Mouse (Mus musculus): ENCODE results near the gene Paqr5. TPM values are rescaled to one million over a fixed set of nuclear protein-coding genes. Genes with fewer than 3 reads are reported as not detected.

Gene Paqr5
- polyA plus RNA-seq, 1 experiment from 2014 or later = 0.38 TPM

DNA sequence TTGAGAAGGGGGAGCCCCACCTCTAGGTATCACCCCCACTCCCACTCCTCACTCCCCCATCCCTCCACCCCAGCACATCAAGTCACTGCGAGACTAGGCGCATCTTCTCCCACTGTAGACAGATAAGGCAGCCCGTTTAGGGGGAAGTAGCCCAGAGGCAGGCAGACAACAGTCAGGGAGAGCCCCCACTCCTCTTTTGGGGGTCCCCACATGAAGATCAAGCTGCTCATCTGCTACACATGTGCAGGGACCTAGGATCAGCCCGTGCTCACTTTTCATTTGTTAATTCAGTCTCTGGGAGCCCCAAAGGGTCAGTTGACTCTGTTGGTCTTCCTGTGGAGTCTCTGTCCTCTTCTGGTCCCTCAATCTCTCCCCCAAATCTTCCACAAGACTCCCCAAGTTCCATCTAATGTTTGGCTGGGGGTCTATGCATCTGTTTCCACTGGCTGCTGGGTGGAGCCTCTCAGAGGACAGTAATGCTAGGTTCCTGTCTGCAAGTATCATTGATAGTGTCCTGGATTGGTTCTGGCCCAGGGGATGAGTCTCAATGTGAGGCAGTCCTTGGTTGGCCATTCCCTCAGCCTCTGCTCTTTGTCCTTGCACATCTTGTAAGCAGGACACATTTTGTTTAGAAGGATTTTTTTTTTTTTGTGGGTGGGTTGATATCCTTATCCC lies 118.9 kb downstream of the Paqr5 start:
- Histone ChIP-seq H3K4me1 (ENCODE audit: control insufficient read depth in 2 of 2, insufficient read depth in 2 of 2, low read length in 2 of 2) (peaks cover 0 to 2% of the 10 kb centered on the region in 2 experiments; a peak in 1 of 4 replicates), H3K27ac (replicated peaks in 1 of 2; ENCODE audit: control insufficient read depth in 1 of 2, insufficient read depth in 1 of 2, low read depth in 2 of 2, low read length in 2 of 2) (no peak overlapping the region), H3K27me3 (ENCODE audit: control insufficient read depth, insufficient read depth, low read length) (peaks cover 2% of the 10 kb centered on the region; the same call in 1 of the 2 replicates), H3K4me3 (ENCODE audit: control insufficient read depth in 1 of 2, insufficient read depth in 1 of 2, low read depth in 1 of 2, low read length in 2 of 2) (no peak overlapping the region), H3K9me3 (ENCODE audit: control insufficient read depth, low read length) (no peaks in the 10 kb centered on the region), H3K4me2 (ENCODE audit: low read length) (no peak overlapping the region), H3K36me3 (ENCODE audit: control insufficient read depth, insufficient read depth, low read length) (peaks cover 21% of the 10 kb centered on the region), H3K9ac (ENCODE audit: low read length) (no peak overlapping the region)
- 60% methylated on average over 4 of the region's 4 CpGs for WGBS
- ATAC-seq (ENCODE audit: insufficient number of reproducible peaks, insufficient read depth, low FRiP score, low read depth) = no peak

DNA sequence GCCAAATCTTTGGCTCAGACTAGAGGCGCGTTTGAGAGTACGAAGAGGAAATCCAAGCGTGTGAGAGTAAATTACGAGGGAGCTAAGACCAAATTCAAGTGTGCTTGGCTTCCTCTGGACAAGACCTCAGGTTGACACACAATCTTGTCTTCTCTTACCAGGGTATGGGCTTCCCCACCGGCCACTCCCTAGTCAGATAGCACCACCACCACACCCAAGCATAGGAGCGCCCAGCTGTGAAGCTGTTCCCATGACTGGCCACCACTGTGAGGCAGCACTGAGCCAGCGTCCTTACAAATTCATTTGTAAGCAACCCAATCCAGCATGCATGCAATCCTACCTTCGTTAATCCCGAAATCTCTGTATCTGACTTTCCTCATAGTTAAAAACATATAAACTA lies 119.7 kb downstream of the Paqr5 start:
- H3K27me3 ChIP-seq (ENCODE audit: control insufficient read depth, insufficient read depth, low read length) = peaks cover 11% of the 10 kb centered on the region
- H3K4me2 ChIP-seq (ENCODE audit: low read length) = no peak overlapping the region
- no peak for ATAC-seq (ENCODE audit: insufficient number of reproducible peaks, insufficient read depth, low FRiP score, low read depth)
- peaks cover 12% of the 10 kb centered on the region for H3K36me3 ChIP-seq (ENCODE audit: control insufficient read depth, insufficient read depth, low read length)
- no peak overlapping the region for H3K9ac ChIP-seq (ENCODE audit: low read length)
- no peaks in the 10 kb centered on the region for H3K9me3 ChIP-seq (ENCODE audit: control insufficient read depth, low read length)
- H3K4me3 ChIP-seq (ENCODE audit: control insufficient read depth in 1 of 2, insufficient read depth in 1 of 2, low read depth in 1 of 2, low read length in 2 of 2) = no peak overlapping the region
- H3K4me1 ChIP-seq (ENCODE audit: control insufficient read depth in 2 of 2, insufficient read depth in 2 of 2, low read length in 2 of 2) = peaks cover 0 to 2% of the 10 kb centered on the region in 2 experiments; a peak in 1 of 4 replicates
- WGBS = 63% methylated on average over 10 of the region's 10 CpGs
- no peak overlapping the region for H3K27ac ChIP-seq (replicated peaks in 1 of 2; ENCODE audit: control insufficient read depth in 1 of 2, insufficient read depth in 1 of 2, low read depth in 2 of 2, low read length in 2 of 2)

DNA sequence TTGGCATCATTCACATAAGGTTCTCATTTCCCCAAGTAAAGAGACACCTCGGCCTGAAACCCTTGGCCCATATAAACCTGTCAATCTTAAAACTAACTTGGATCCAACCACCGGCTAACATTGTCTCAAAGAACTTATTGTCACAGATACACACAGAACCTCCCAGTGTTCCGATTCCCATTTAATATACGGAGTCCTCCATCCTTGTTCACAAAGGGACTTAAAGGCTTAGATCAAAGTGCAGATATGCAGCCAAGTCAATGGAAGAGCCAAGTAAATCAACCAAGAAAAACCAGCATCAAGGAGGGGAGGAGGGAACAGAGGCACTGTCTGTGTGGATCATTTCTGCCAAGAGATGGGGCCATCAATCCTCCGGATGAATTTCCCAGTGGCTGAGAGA lies 121.1 kb downstream of the Paqr5 start:
- ATAC-seq (ENCODE audit: insufficient number of reproducible peaks, insufficient read depth, low FRiP score, low read depth) = no peak
- H3K9me3 ChIP-seq (ENCODE audit: control insufficient read depth, low read length) = no peaks in the 10 kb centered on the region
- H3K4me3 ChIP-seq (ENCODE audit: control insufficient read depth in 1 of 2, insufficient read depth in 1 of 2, low read depth in 1 of 2, low read length in 2 of 2) = no peak overlapping the region
- H3K36me3 ChIP-seq (ENCODE audit: control insufficient read depth, insufficient read depth, low read length) = no peaks in the 10 kb centered on the region
- H3K4me2 ChIP-seq (ENCODE audit: low read length) = no peak overlapping the region
- H3K27me3 ChIP-seq (ENCODE audit: control insufficient read depth, insufficient read depth, low read length) = peaks cover 17% of the 10 kb centered on the region
- H3K9ac ChIP-seq (ENCODE audit: low read length) = no peak overlapping the region
- no peak overlapping the region for H3K27ac ChIP-seq (replicated peaks in 1 of 2; ENCODE audit: control insufficient read depth in 1 of 2, insufficient read depth in 1 of 2, low read depth in 2 of 2, low read length in 2 of 2)
- WGBS = 87% methylated on average over 5 of the region's 5 CpGs
- H3K4me1 ChIP-seq (ENCODE audit: control insufficient read depth in 2 of 2, insufficient read depth in 2 of 2, low read length in 2 of 2) = peaks cover 0 to 2% of the 10 kb centered on the region in 2 experiments; a peak in 1 of 4 replicates

DNA sequence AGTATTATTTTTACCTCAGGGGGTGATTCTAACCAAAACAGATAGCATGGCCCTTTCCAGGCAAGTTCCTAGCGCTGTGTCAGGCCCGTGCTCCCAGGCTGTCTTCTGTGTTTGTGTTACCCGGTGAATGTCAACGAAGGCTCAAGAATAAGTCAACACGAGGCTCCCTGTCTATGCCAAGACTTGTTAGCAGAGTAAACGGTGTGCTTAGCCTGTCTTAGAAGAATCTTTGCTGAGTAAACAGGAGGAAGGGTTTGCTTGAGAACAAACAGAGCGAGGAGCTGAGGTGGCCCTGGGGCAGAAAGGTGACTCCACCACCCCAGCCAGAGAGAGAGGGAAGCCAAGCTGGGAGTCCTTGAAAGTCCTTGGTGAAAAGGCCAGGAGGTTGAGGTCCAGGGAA lies 122.5 kb downstream of the Paqr5 start:
- ATAC-seq (ENCODE audit: insufficient number of reproducible peaks, insufficient read depth, low FRiP score, low read depth) = no peak
- H3K4me2 ChIP-seq (ENCODE audit: low read length) = no peak overlapping the region
- no peak overlapping the region for H3K9ac ChIP-seq (ENCODE audit: low read length)
- peaks cover 29% of the 10 kb centered on the region for H3K27me3 ChIP-seq (ENCODE audit: control insufficient read depth, insufficient read depth, low read length)
- peaks cover 2% of the 10 kb centered on the region in 2 experiments; a peak in 2 of 4 replicates for H3K4me1 ChIP-seq (ENCODE audit: control insufficient read depth in 2 of 2, insufficient read depth in 2 of 2, low read length in 2 of 2)
- no peaks in the 10 kb centered on the region for H3K9me3 ChIP-seq (ENCODE audit: control insufficient read depth, low read length)
- WGBS = 24% methylated on average over 7 of the region's 7 CpGs
- no peak overlapping the region for H3K4me3 ChIP-seq (ENCODE audit: control insufficient read depth in 1 of 2, insufficient read depth in 1 of 2, low read depth in 1 of 2, low read length in 2 of 2)
- H3K36me3 ChIP-seq (ENCODE audit: control insufficient read depth, insufficient read depth, low read length) = no peaks in the 10 kb centered on the region
- no peak overlapping the region for H3K27ac ChIP-seq (replicated peaks in 1 of 2; ENCODE audit: control insufficient read depth in 1 of 2, insufficient read depth in 1 of 2, low read depth in 2 of 2, low read length in 2 of 2)

Other genes with a start within 250 kb of the Paqr5 start
- 1,046 and 1,160 TPM in 2 replicates for gene Rplp1, start 112.3 kb downstream of the Paqr5 start, polyA plus RNA-seq (2014; fragmentation: Nextera tagmentation; extraction: Ambion mirVana)
- 77.1 and 82.9 TPM in 2 replicates for gene Kif23, start 80.1 kb downstream of the Paqr5 start, polyA plus RNA-seq (2014; fragmentation: Nextera tagmentation; extraction: Ambion mirVana)
- gene Glce, start 95.8 kb upstream of the Paqr5 start, polyA plus RNA-seq (2014; fragmentation: Nextera tagmentation; extraction: Ambion mirVana) = 9.6 and 10.7 TPM in 2 replicates